Mouse (Mus musculus) spleen, adult 2 months (tissue): ENCODE data around the gene a.

Experiments
- CTCF ChIP-seq: fragments of 200-500 bp; IDR thresholded peaks from 2 replicates; pipeline ENCODE4 v1.5.1; 2011; ENCODE audit warnings: mild to moderate bottlenecking, inconsistent platforms; ENCODE audit not compliant: insufficient read depth, insufficient read length, insufficient replicate concordance; ENCODE audit errors: extremely low read depth
- POLR2A ChIP-seq: fragments of 200-500 bp; IDR thresholded peaks from 2 replicates; pipeline ENCODE4 v1.6.1; 2011; ENCODE audit warnings: low read depth, low read length, inconsistent platforms

GRCm38 (mm10) chr2:154790656-154791483 is at the start of gene a, which contains the start of gene Raly:
- TF ChIP-seq CTCF (no peak), POLR2A (peak; percentile 99)
